Mouse (Mus musculus) T-helper 17 cell (primary cell): Measurements from ENCODE around the gene Cblb.

ENCODE experiments used
- in situ Hi-C, 2 experiments: fragments of 300-600 bp; cut with MboI, MseI; formaldehyde crosslinking; loops; 1 replicate in 1 of 2; 2 replicates in 1 of 2; pipeline ENCODE4 v1.15.1; 2025; ENCODE audit warnings: high pct_unique_total_duplicates in 2 of 2

The Cblb gene

DNA sequence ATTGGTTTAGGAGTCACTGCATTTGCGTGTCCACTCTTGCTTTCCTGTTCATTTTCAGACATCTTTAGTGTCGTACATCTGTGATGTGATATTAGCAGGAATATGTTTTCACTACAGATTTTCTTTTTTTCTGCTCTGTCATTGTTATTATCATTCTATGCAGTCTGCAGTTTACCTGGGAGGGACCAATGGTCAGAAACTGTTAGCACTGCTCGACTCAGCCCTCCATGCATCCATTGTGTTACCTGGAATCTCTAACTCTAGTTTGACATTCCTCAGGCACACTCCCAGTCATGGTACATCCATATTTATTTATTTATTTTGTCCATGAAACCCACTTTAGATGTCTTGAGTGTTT is 37.5 kb downstream of the Cblb start:
- in situ Hi-C loops, result loop anchor here in 1 of 2 experiments (25.0 kb wide), 2 partner anchors 381 to 394 kb away; partner anchors contain the start of gene Alcam

DNA sequence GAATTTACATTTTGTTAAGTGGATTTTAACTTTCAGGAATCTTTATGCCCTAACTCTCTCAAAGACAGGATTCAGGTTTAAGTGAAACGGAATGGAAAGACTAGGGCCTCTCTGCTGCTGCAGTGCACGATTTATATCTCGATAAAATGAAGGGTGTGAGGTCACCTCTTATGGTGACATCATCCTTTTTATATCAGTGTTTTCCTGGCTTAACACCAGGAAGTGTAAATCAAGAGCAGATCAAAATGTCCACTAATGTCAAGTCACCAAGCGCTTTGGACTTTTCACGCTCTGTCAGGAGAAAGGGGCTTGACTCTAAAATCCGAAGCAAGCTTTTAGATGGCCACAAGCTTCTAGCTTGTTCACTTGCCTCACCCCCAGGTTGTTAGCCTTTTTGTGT is 38.6 kb downstream of the Cblb start:
- in situ Hi-C loops, result loop anchor here in 1 of 2 experiments (25.0 kb wide), 2 partner anchors 382 to 393 kb away; partner anchors contain the start of gene Alcam

DNA sequence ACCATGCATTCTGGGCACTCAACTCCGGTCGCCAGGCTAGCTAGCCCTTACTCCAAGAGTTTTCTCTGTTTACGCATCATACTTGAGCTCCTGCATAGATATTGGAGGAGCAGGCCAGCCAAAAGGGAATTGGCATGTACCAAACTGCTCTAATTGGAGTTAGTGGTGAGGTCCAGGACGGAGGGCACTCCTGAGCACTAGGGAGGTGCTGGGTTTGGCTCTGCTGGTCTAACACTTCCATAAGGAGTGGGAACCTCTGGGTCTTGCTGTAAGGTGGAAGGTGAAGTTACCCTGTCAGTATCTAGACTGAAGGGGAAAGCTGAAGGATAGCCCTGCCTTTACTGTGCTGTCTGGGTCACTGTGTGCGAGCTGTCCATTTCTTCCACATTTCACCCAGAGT is 39.1 kb downstream of the Cblb start:
- in situ Hi-C loops, result loop anchor here in 1 of 2 experiments (25.0 kb wide), 2 partner anchors 383 to 392 kb away; partner anchors contain the start of gene Alcam

DNA sequence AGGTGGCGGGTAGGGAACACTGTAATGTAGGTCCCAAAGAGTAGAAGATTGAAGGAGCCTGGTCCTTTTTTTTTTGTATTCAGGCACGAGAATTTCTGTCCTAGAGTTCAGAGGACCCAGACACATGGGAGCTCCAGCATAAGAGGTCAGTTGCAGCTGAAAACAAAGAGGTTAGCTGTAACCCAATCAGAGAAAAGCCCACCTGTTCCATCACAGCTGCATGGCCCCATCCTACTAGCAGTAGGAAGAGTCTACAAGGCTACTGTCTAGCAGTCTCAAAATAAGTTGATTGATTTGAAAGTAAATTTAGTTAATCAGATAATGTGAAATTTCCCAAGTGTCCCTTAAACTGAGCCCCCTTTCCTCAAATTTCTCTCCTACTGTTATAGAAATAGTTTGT is 40.3 kb downstream of the Cblb start:
- in situ Hi-C loops, result loop anchor here in 1 of 2 experiments (25.0 kb wide), 2 partner anchors 384 to 391 kb away; partner anchors contain the start of gene Alcam

DNA sequence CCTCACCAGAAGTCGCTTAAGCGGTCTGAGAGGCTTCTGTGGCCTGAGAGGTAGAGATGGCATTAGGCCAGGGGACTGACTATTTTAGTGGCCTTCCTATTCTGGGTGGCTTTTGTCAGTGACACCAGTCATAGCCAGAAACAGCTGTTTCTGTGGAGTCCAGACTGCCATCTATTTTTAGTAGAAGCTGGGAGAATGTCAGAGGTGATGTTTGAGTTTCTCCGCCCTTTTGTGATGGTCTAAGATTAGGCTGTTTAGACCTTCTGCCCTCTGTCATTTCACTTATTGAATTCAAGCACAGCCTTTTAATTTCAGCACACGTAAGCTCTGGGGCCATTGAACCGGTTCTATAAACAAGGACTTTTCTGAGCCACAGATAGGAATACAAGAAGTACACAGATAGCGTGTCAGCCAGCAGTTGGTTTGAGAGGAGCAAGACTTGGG is 40.8 kb downstream of the Cblb start:
- in situ Hi-C loops, result loop anchor here in 1 of 2 experiments (25.0 kb wide), 2 partner anchors 384 to 391 kb away; partner anchors contain the start of gene Alcam

DNA sequence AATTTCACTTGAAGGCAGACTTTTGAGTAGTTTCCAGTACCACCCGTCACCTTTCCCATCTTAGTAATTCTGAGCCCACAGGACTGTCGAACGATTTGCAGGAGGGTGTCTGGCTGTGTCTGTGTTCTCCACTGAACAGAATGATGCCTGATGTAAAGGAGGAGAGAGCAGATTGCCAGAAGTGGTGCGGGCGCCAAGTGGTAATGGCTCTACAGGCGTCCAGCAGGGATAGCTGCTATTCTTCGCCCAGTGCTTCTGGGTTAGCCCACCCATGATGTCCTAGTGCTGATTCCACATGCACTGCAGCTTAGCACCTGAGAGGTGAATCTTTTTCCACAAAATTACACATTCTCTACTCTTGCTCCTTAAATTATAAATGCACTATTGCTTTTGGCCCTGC is 45.6 kb downstream of the Cblb start:
- in situ Hi-C loops, result no loop called here

DNA sequence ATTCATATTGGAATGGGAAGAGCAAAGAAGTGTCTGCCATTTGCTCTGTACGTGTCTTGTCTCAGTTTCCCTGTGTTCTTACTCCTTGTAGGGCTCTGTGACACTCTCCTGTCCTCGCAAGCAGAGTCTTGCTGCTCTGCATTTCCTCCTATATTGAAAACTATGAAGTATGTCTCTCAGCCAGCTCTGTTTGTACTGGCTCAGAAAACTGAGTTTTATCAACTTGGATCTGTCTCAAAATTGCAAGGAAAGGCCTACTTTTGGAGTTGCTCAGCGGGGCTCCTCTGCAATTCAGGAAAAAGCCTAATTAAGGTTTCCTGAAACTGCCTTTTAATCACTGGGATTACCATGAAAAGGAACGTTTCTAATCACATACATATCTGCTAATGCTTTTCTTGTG is 46.9 kb downstream of the Cblb start:
- in situ Hi-C loops, result no loop called here

DNA sequence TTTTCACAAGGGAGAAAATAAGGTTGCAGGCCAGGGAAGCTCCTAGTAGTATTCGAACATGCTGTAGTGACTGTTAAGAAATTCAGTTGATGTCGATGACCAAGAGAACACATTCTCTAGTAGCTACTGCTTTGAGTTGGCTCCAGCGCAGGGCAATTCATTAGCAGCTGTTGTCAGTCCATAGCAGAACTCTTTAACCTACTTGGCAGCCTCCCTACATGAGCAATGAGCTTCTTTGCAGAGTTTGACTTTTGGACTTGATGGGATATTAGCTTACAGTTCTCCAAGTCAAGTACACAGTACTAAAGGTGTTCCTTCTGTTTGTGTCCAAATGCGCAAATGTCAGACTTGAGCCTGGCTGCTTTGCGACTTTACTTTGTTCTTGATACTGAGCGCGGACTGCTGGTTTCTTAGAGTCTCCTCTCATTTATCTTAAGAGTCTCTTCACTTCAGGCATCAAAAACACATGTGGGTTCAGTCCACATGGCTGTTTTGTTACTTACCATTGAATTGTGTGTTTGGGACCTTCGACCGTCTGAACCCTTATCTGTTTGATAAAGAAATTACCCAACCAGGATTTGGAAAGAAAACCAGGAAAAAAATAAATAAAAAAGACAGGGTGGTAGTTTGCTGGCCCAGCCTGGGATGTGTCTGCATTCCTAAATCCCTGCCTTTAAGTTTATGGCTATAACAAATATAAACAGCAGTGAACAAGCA is 47.9 kb downstream of the Cblb start:
- in situ Hi-C loops, result no loop called here

DNA sequence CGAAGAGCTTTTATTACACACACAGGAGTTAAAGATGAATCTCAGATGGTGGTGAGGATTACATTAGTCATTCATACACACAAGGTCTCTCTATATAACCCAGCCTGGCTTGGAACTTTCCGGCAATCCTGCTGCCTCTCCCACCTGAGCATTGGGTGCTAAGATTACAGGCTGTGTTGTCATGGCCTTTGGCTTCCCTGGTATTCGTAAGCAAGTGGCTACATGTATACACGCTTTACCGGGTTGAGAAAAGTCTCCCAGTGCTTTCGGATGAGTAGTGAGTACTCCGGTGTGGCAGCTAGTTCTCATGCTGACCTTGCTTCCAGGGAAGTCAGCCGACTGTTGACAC is 48.4 kb downstream of the Cblb start:
- in situ Hi-C loops, result no loop called here

DNA sequence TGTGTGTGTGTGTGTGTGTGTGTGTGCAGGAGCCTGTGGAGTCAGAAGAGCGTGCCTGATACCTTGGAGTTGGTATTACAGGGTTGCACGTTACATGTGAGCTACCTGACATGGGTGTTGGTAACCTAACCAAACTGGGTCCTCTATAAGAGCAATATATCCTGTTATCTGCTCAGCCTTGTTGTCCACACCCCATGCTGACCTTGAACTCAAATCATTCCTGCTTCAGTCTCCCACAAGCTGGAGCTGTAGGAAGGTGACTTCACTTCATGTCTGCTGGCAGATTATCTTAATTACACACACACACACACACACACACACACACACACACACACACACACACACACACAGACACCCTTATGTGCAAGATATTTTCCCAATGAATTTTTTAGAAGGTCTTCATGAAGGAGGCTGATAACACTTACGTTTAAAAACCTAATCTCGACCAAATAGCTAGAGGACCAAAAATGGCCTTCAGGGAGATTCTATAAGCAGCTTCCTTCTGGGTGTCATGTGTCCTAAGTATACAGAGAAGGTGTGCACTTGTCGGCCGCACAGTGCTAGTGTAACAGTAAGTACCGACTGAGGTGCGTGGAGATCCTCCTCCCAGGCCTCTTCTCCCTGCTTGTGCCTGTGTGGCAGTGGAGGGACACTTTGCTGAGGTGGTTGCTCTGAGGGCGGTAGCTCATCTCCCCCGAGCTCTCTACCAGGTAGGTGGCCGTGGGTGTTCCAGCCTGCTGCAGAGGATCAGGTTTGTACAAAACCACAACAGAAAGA is 49.8 kb downstream of the Cblb start:
- in situ Hi-C loops, result no loop called here

DNA sequence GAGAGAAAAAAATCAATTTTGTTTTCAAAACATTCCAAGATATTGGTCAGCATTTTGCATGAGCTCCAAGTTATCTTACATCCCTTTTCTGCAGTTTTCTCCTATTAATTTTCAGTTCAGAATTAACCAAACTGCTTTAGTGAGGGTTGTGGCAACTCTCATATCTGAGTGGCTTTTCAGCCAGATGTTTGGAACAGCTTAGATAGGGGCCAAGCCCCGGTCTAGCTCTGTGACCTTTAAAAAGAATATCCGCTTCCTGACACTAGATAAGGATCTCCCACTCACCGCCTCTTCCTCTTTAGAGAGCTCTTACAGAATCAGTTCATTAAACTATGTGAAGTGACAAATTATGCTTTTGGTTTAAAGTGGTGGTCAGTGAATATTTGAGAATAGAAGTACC is 50.7 kb downstream of the Cblb start:
- in situ Hi-C loops, result no loop called here

DNA sequence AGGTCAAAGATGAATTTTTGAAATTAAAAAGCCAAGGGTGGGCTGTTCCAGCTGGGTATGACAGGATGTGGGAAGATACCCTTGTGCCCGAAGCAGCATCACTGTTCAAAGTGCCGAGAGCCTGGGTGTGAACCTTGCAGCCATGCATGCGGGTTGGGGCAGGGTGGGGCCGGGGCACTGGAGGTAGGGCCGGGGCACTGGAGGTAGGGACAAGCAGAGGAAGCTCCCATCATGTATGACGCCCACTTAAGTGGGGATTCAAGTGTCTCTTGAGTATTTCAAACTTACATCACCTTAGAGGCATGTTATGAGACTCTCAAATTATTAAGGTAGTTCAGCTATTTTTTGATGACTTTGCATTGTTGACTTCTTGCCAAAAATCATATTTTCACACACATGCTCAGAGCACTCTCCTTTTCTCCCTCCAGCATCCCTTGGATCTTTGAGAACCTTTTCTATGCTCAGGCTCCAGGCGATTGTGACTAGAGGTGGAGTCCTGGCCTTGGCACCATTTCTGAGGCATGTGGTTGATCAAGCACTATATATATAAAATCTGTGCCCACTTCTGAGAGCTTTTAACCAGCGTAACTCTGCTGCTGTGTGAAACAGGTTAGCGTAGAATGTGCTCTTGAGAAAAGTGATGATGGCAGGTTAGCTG is 55.9 kb downstream of the Cblb start:
- in situ Hi-C loops, result no loop called here

DNA sequence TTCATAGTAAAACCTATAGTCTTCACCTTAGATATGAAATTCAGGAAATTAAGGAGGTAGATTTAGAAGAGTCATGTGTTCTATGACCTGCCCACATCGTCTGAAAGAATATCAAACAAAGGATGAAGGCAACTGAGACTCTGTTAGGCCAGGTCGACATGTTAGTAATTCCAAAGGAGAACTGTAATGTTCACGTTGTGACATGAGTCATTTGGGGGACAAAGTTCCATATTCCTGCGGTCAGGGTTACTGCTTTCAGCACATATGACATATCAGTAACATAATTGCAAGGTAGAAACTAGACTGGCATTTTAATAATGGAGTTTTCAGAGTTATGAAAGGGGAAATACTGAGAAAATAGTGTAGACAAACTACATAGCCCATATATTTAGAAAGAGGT is 58.3 kb downstream of the Cblb start:
- in situ Hi-C loops, result no loop called here

DNA sequence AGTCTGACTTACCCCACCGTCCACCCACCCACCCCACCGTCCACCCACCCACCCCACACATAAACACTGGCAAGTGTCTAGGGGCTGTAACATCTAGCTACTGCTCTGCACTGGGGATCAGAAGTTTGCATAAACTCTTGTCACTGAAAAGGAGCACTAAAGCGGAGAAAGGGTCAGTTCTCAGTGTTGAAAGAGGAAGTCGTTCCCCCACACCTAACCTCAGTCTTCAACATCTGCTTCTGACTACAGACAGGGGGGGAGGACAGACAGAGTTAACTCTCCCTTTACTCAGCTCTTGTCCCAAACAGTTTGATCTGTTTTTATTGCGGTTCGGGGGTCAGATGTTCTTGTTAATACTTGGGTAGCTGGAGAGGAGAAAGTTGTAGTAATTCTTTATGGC is 59.9 kb downstream of the Cblb start:
- in situ Hi-C loops, result loop anchor here in 1 of 2 experiments (5.0 kb wide), 1 partner anchor 91 kb away; no protein-coding TSS in a partner anchor

DNA sequence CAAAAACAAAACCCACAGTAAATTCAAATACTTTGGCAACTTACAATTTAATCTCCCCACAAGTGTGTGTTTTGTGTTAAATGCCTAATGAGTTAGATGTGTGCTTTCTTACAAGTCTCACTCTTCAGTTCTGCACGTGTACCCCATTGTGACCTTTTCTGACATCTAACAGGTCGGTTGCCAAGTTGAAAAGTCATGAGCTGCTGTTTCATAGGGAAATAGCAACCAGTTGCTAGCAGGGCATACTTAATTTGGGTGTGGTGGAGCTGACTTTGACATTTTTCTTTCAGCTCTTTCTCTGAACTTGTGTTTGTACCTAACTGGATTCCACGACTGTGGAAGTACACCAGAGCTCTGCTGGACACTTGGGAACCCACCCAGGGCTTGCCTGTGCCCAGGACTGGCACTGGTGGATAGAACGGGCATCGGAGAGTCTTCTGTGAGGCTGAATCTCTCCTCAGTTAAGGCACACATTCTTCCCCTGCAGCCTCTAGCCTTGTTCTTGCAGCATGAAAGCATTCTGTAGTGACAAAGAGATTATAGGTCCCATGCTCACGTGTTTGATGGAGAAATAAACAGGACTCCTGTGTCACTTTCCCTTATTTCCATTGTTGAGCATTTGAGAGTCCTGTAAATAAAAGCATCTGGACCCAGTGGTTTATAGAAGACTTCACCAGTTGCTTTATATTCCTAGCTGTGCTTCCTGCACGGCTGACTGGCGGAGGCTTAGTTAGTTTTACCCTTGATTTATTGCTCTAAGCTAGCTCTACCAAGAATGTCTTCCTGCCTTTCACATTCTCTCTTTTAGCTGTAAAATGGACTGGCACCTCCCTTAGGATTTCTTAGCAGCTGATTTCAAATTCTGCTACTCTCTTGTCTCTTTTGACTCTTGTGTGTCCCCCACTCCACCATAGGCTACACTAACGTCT is 62.6 kb downstream of the Cblb start:
- in situ Hi-C loops, result loop anchor here in 1 of 2 experiments (5.0 kb wide), 1 partner anchor 89 kb away; no protein-coding TSS in a partner anchor

DNA sequence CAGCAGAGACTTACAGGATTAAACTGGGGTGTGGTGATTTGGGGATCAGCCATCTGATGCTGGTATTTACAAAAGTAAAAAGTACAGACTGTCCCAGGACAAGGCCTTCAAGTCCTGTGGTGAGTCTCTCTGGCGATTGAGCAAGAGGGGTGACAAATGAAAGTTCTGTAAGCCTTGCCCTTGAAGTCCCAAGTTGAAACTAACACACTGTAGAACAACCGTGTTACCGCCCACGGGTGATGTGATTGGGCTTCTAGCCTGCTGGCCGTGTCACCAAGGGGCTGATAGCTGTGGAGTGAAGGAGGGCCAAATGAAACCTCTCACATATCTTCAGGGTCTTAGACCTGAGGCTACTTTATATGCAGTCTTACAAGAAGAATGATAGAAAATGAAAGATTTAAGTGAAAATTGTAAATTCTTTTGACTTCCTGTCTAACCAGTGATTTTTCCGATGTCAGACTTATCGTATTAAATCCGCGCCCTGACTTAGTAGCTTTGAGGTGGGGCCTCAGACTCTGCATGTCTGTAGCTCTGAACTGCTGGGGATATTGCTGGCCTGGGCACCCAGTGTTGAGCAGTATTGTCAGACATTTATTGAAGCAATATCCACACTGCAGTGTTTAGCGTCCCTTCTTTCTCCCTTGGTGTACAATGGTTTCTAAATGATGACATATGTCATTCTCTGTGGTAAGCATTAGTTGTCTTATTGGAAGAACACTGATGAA is 63.9 kb downstream of the Cblb start:
- in situ Hi-C loops, result loop anchor here in 1 of 2 experiments (5.0 kb wide), 2 partner anchors 57 to 87 kb away; no protein-coding TSS in a partner anchor

DNA sequence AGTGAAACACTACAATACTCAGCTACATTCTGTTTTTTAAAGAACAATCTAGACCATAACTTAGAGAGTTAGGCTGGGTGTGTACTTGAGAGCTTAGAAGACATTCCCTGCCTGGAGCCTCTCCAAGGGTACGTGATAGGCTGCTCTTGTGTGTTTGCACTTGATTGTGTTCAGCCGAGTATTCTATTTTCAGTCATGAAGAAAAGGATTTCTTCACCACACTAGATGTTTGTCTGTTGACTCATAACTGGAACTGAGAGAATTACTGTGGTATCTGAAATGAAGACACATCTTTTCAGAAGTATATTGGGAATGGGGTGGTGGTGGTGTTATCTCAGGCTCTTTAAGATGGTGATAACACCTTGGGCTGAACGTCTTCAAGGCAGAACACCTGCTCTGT is 64.6 kb downstream of the Cblb start:
- in situ Hi-C loops, result loop anchor here in 1 of 2 experiments (5.0 kb wide), 1 partner anchor 57 kb away; no protein-coding TSS in a partner anchor

DNA sequence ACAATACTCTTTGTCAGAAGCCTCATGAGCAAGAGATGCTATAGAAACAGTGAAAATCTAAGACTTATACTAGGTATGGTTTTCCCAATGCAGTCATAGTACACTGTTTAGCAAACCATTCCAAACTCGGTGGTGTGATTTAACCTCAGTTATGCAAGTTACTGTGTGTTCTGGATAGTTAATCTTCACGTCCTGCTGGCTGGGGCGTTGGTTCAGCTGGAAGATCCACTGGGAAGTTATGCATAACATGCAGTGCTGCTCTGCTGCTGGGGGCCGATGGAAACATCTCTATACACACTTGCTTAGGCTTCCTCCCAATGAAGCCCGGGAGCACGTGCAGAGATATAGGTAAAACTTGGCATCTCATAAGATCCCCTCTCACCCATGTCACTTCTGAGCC is 69.4 kb downstream of the Cblb start:
- in situ Hi-C loops, result no loop called here

DNA sequence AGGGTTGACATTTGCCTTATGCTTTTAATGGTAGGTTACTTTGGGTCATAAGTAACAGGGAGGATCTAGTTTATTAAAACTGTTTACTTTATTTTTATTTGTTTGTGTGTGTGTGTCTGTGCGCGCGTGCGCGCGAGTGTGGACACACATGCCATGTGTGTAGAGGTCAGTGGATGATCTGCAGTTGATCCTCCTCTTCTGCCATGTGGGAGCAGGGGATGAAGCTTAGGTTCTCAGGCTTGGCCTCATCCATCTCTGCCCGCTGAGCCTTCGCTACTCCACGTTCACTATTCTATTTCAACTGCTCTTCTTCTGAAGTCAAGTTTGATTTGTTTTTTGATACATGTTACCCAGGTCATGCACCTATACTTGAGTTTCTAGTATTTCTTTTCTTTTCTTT is 73.6 kb downstream of the Cblb start:
- in situ Hi-C loops, result no loop called here

DNA sequence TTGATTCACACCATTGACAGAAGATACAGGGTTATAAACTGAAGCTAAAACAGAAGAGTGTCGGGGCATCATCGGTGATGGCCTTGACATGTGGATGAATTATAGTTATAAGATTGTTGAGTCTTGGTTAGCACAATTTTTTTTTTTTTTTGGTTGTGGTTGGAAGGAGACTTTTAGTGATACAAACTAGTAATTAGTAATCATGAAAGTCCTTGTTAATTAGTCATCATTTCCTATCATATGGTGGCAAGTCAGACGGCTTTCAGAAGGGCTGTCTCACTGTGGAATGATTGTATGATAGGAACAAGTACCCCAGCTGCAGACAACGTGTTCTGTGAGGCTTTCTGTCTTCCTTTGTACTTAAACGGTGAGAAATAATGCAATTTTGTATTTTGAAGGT is 76.8 kb downstream of the Cblb start:
- in situ Hi-C loops, result no loop called here
